14 mouse cellular contexts compared by ENCODE assay signal in genomic region chr2:79378346-79379086, GRCm38 (mm10).
DNase-seq lines count a peak whose midpoint lies in the region; ATAC-seq lines count a peak whose summit lies in the region.
"Had no signal": no experiment of that assay in that cellular context is flagged by ENCODE, and none has a peak within 500 bp of the region (broad histone marks: within the 10 kb centered on the region; RNA-seq: fewer than 3 reads in every experiment).

No protein-coding gene starts in this region.

- no peaks in the 10 kb centered on the region for H3K27me3 ChIP-seq in hindbrain, embryonic 11.5 days (ENCODE audit: control insufficient read depth, insufficient read depth, low read length)
- no peaks in the 10 kb centered on the region for H3K27me3 ChIP-seq in hindbrain, embryonic 13.5 days
- peaks cover 31% of the 10 kb centered on the region for H3K27me3 ChIP-seq in midbrain, embryonic 10.5 days (ENCODE audit: low read depth, poor library complexity, severe bottlenecking)
- H3K27me3 ChIP-seq in midbrain, embryonic 16.5 days (ENCODE audit: control insufficient read depth, insufficient read depth, low read depth, low read length): no peaks in the 10 kb centered on the region
- H3K27me3 ChIP-seq in heart, embryonic 12.5 days (replicated peaks): no peaks in the 10 kb centered on the region
- H3K27me3 ChIP-seq: heart, embryonic 13.5 days; limb, embryonic 13.5 days had no signal

- no peaks in the 10 kb centered on the region for H3K4me1 ChIP-seq in hindbrain, embryonic 11.5 days (replicated peaks; ENCODE audit: control insufficient read depth, insufficient read depth, low read length)
- peaks cover 13% of the 10 kb centered on the region for H3K4me1 ChIP-seq in hindbrain, embryonic 13.5 days (replicated peaks)
- peaks cover 24% of the 10 kb centered on the region for H3K4me1 ChIP-seq in midbrain, embryonic 10.5 days
- peaks cover 3% of the 10 kb centered on the region; the same call in 1 of the 2 replicates for H3K4me1 ChIP-seq in midbrain, embryonic 16.5 days (ENCODE audit: control insufficient read depth, insufficient read depth, low read length)
- no peaks in the 10 kb centered on the region for H3K4me1 ChIP-seq in heart, embryonic 12.5 days (replicated peaks)
- H3K4me1 ChIP-seq: heart, embryonic 13.5 days; limb, embryonic 13.5 days had no signal

- 49% methylated on average over 8 of the region's 8 CpGs for WGBS in hindbrain, embryonic 11.5 days
- 41% methylated on average over 8 of the region's 8 CpGs for WGBS in hindbrain, embryonic 13.5 days
- WGBS in midbrain, embryonic 10.5 days: 68% methylated on average over 8 of the region's 8 CpGs
- 49% methylated on average over 8 of the region's 8 CpGs for WGBS in midbrain, embryonic 16.5 days
- 71% methylated on average over 8 of the region's 8 CpGs for WGBS in heart, embryonic 12.5 days

- no peak overlapping the region for H3K4me3 ChIP-seq in hindbrain, embryonic 11.5 days (ENCODE audit: low read depth, low read length)
- no peak overlapping the region for H3K4me3 ChIP-seq in hindbrain, embryonic 13.5 days
- H3K4me3 ChIP-seq in midbrain, embryonic 10.5 days: 0 out of 2 replicates have a peak overlapping the region, but pooled peaks have one; percentile 18
- H3K4me3 ChIP-seq in midbrain, embryonic 16.5 days (ENCODE audit: low read depth, low read length): no peak overlapping the region
- H3K4me3 ChIP-seq in heart, embryonic 12.5 days: no peak overlapping the region
- H3K4me3 ChIP-seq: embryonic facial prominence, embryonic 13.5 days; heart, embryonic 13.5 days; limb, embryonic 13.5 days had no signal

- H3K4me2 ChIP-seq in hindbrain, embryonic 11.5 days (replicated peaks; ENCODE audit: low read depth, low read length): no peak overlapping the region
- no peak overlapping the region for H3K4me2 ChIP-seq in hindbrain, embryonic 13.5 days
- H3K4me2 ChIP-seq in midbrain, embryonic 16.5 days (ENCODE audit: low read length): no peak overlapping the region
- no peak overlapping the region for H3K4me2 ChIP-seq in heart, embryonic 12.5 days
- H3K4me2 ChIP-seq: embryonic facial prominence, embryonic 13.5 days; heart, embryonic 13.5 days; limb, embryonic 13.5 days had no signal

- peak; percentile 49; the same call in 1 of the 2 replicates for ATAC-seq in hindbrain, embryonic 11.5 days (ENCODE audit: low FRiP score)
- no peak for ATAC-seq in hindbrain, embryonic 13.5 days (ENCODE audit: low FRiP score)
- ATAC-seq in midbrain, embryonic 16.5 days: no peak
- ATAC-seq in heart, embryonic 12.5 days (ENCODE audit: insufficient number of reproducible peaks, low FRiP score): no peak

- no peak for DNase-seq in hindbrain, embryonic 11.5 days (ENCODE audit: low spot score)
- no peak for DNase-seq in midbrain, embryonic 10.5 days (ENCODE audit: low spot score)
- peak; percentile 57 for DNase-seq in cerebellum, adult 8-10 months
- DNase-seq in retina, embryonic 14.5 days (ENCODE audit: low spot score): peak; percentile 28
- no peak for DNase-seq in right cerebral cortex, postnatal 4 days
- DNase-seq: B cell, adult 2 months; lung, postnatal 36 days; right cerebral cortex, postnatal 14 days had no signal

- no peaks in the 10 kb centered on the region for H3K9me3 ChIP-seq in hindbrain, embryonic 11.5 days (ENCODE audit: control insufficient read depth, low read length)
- H3K9me3 ChIP-seq in hindbrain, embryonic 13.5 days: no peaks in the 10 kb centered on the region
- H3K9me3 ChIP-seq in midbrain, embryonic 10.5 days (replicated peaks): no peaks in the 10 kb centered on the region
- H3K9me3 ChIP-seq in midbrain, embryonic 16.5 days (replicated peaks; ENCODE audit: control insufficient read depth, low read length, poor library complexity, severe bottlenecking): no peaks in the 10 kb centered on the region
- H3K9me3 ChIP-seq in heart, embryonic 12.5 days (replicated peaks): no peaks in the 10 kb centered on the region
- H3K9me3 ChIP-seq: embryonic facial prominence, embryonic 13.5 days; heart, embryonic 13.5 days; limb, embryonic 13.5 days had no signal

- H3K36me3 ChIP-seq in hindbrain, embryonic 11.5 days (ENCODE audit: control insufficient read depth, insufficient read depth, low read length): no peaks in the 10 kb centered on the region
- H3K36me3 ChIP-seq in hindbrain, embryonic 13.5 days: no peaks in the 10 kb centered on the region
- H3K36me3 ChIP-seq in midbrain, embryonic 10.5 days: no peaks in the 10 kb centered on the region
- no peaks in the 10 kb centered on the region for H3K36me3 ChIP-seq in midbrain, embryonic 16.5 days (ENCODE audit: control insufficient read depth, insufficient read depth, low read length)
- no peaks in the 10 kb centered on the region for H3K36me3 ChIP-seq in heart, embryonic 12.5 days
- H3K36me3 ChIP-seq: embryonic facial prominence, embryonic 13.5 days; heart, embryonic 13.5 days; limb, embryonic 13.5 days had no signal

- peak overlapping the region; percentile 25; the same call in 1 of the 2 replicates for H3K27ac ChIP-seq in hindbrain, embryonic 11.5 days (ENCODE audit: low read depth, low read length)
- no peak overlapping the region for H3K27ac ChIP-seq in hindbrain, embryonic 13.5 days
- peak overlapping the region; percentile 73 for H3K27ac ChIP-seq in midbrain, embryonic 10.5 days (replicated peaks)
- H3K27ac ChIP-seq in midbrain, embryonic 16.5 days (ENCODE audit: low read length): no peak overlapping the region
- H3K27ac ChIP-seq in heart, embryonic 12.5 days (ENCODE audit: poor library complexity, severe bottlenecking): no peak overlapping the region
- H3K27ac ChIP-seq: heart, embryonic 13.5 days; limb, embryonic 13.5 days had no signal

- no peak overlapping the region for H3K9ac ChIP-seq in hindbrain, embryonic 11.5 days (ENCODE audit: low read depth, low read length)
- no peak overlapping the region for H3K9ac ChIP-seq in hindbrain, embryonic 13.5 days
- H3K9ac ChIP-seq in midbrain, embryonic 16.5 days (ENCODE audit: low read depth, low read length): no peak overlapping the region
- H3K9ac ChIP-seq in heart, embryonic 12.5 days: no peak overlapping the region
- H3K9ac ChIP-seq: embryonic facial prominence, embryonic 13.5 days; heart, embryonic 13.5 days; limb, embryonic 13.5 days had no signal

Comparison
In these comparisons a context has a peak if more than half of its experiments do, and no peak if none do; other contexts are left out.
1. H3K27ac ChIP-seq: peak in hindbrain, embryonic 11.5 days (single experiment) and midbrain, embryonic 10.5 days (single experiment); none in hindbrain, embryonic 13.5 days (single experiment), midbrain, embryonic 16.5 days (single experiment) and heart, embryonic 12.5 days (single experiment).
2. DNase-seq: peak in cerebellum, adult 8-10 months (single experiment) and retina, embryonic 14.5 days (single experiment); none in hindbrain, embryonic 11.5 days (single experiment), midbrain, embryonic 10.5 days (single experiment) and right cerebral cortex, postnatal 4 days (single experiment).